Mouse (Mus musculus) midbrain, embryonic 11.5 days (tissue): ENCODE measurements around the gene Prkacb. TPM values are rescaled to one million over a fixed set of nuclear protein-coding genes. Genes with fewer than 3 reads are reported as not detected.
A peak's percentile ranks its signal among the peaks of the same experiment; 100 is the strongest.
"Not testable (repeated sequence)": the region's sequence is repeated elsewhere in the genome, so short reads cannot be mapped to it uniquely, and the experiment has no call there.

ENCODE experiments used
- ATAC-seq: fragments of 200-750 bp; cut with Nextera tagmentation; 2 replicates; pipeline ENCODE4 v1.8.0; 2017; ENCODE audit warnings: moderate TSS enrichment, moderate library complexity; ENCODE audit not compliant: low FRiP score
- DNase-seq: peaks from one replicate; pipeline ENCODE4 v3.0.0; 2015; ENCODE audit warnings: low spot score; ENCODE audit errors: missing footprints
- H3K27ac ChIP-seq: fragments of 300-500 bp; sonication (generic); 2 replicates; pipeline ENCODE4 v1.5.1; 2014; ENCODE audit warnings: low read depth, low read length
- H3K27me3 ChIP-seq: fragments of 300-500 bp; sonication (generic); 2 replicates; pipeline ENCODE4 v1.6.1; 2014; ENCODE audit warnings: mild to moderate bottlenecking, low read length, moderate library complexity, mixed read lengths; ENCODE audit not compliant: control insufficient read depth, insufficient read depth
- H3K36me3 ChIP-seq: fragments of 300-500 bp; sonication (generic); 2 replicates; pipeline ENCODE4 v1.6.1; 2014; ENCODE audit warnings: mild to moderate bottlenecking, low read length, moderate library complexity, mixed read lengths; ENCODE audit not compliant: control insufficient read depth, insufficient read depth
- H3K4me1 ChIP-seq: fragments of 300-500 bp; sonication (generic); 2 replicates; pipeline ENCODE4 v1.6.1; 2014; ENCODE audit warnings: low read length; ENCODE audit not compliant: control insufficient read depth, insufficient read depth
- H3K4me2 ChIP-seq: fragments of 300-500 bp; sonication (generic); 2 replicates; pipeline ENCODE4 v1.6.1; 2014; ENCODE audit warnings: mild to moderate bottlenecking, moderate library complexity
- H3K4me3 ChIP-seq: fragments of 300-500 bp; sonication (generic); 2 replicates; pipeline ENCODE4 v1.5.1; 2014; ENCODE audit warnings: low read depth, low read length
- H3K9ac ChIP-seq: fragments of 300-500 bp; sonication (generic); 2 replicates; pipeline ENCODE4 v1.6.1; 2014; ENCODE audit warnings: low read length
- H3K9me3 ChIP-seq: fragments of 300-500 bp; sonication (generic); 2 replicates; pipeline ENCODE4 v1.6.1; 2016; ENCODE audit warnings: low read length; ENCODE audit not compliant: control insufficient read depth
- WGBS: fragments of 180-500 bp; shearing (Covaris S2); extraction: QIAGEN DNeasy Blood & Tissue Kit; methylation state at CpG from one replicate; pipeline ENCODE4 v1.1.7; 2014; 5-methylcytosine and 5-hydroxymethylcytosine counted together
- polyA plus RNA-seq: library from polyadenylated mRNA; unstranded; fragments of >200 nt; fragmentation: Nextera tagmentation; extraction: Ambion mirVana; gene quantifications from 2 replicates; pipeline ENCODE4 v1.2.1, GENCODE M21; 2014

Prkacb gene
- polyA plus RNA-seq, 1 experiment from 2014 or later: 73.0 TPM

GRCm38 (mm10) chr3:146768921-146769320 is 43.9 kb downstream of the Prkacb start:
- H3K4me3 ChIP-seq: no peak overlapping the region
- WGBS: 82% methylated on average over 3 of the region's 3 CpGs
- DNase-seq (no peak), ATAC-seq (peak; percentile 58; the same call in 1 of the 2 replicates)
- no peaks in the 10 kb centered on the region for H3K9me3 ChIP-seq
- no peak overlapping the region for H3K27ac ChIP-seq
- H3K4me2 ChIP-seq: peak overlapping the region; percentile 18; the same call in 1 of the 2 replicates
- H3K36me3 ChIP-seq: no peaks in the 10 kb centered on the region
- no peaks in the 10 kb centered on the region for H3K27me3 ChIP-seq
- peaks cover 3% of the 10 kb centered on the region; the same call in 1 of the 2 replicates for H3K4me1 ChIP-seq
- no peak overlapping the region for H3K9ac ChIP-seq

- H3K4me2 ChIP-seq: no peak overlapping the region
- no peak overlapping the region for H3K4me3 ChIP-seq
- H3K27ac ChIP-seq: no peak overlapping the region
- no peaks in the 10 kb centered on the region for H3K27me3 ChIP-seq
- DNase-seq (no peak), ATAC-seq (no peak)
- H3K36me3 ChIP-seq: no peaks in the 10 kb centered on the region
- no peaks in the 10 kb centered on the region for H3K9me3 ChIP-seq
- WGBS: 95% methylated on average over 5 of the region's 5 CpGs
- H3K4me1 ChIP-seq: peaks cover 3% of the 10 kb centered on the region; the same call in 1 of the 2 replicates
- no peak overlapping the region for H3K9ac ChIP-seq
Measured at GRCm38 (mm10) chr3:146768360-146768759, 44.4 kb downstream of the Prkacb start.

GRCm38 (mm10) chr3:146766701-146767181 is 46.0 kb downstream of the Prkacb start:
- no peak for ATAC-seq

GRCm38 (mm10) chr3:146766071-146766605 is 46.7 kb downstream of the Prkacb start:
- Histone ChIP-seq H3K27me3 (no peaks in the 10 kb centered on the region), H3K9ac (no peak overlapping the region), H3K4me1 (peaks cover 3% of the 10 kb centered on the region; the same call in 1 of the 2 replicates), H3K36me3 (no peaks in the 10 kb centered on the region), H3K4me2 (no peak overlapping the region), H3K27ac (no peak overlapping the region), H3K9me3 (no peaks in the 10 kb centered on the region), H3K4me3 (no peak overlapping the region)
- ATAC-seq (no peak), DNase-seq (no peak)
- 92% methylated on average over 4 of the region's 4 CpGs for WGBS

More at GRCm38 (mm10) chr3:146766701-146767181, 46.0 kb downstream of the Prkacb start:
- H3K4me1 ChIP-seq: peaks cover 3% of the 10 kb centered on the region; the same call in 1 of the 2 replicates
- no peak overlapping the region for H3K4me3 ChIP-seq
- no peaks in the 10 kb centered on the region for H3K9me3 ChIP-seq
- 86% methylated on average over 8 of the region's 8 CpGs for WGBS
- no peak overlapping the region for H3K27ac ChIP-seq
- H3K36me3 ChIP-seq: no peaks in the 10 kb centered on the region
- H3K4me2 ChIP-seq: no peak overlapping the region
- no peak overlapping the region for H3K9ac ChIP-seq
- DNase-seq: no peak
- no peaks in the 10 kb centered on the region for H3K27me3 ChIP-seq

- peaks cover 3% of the 10 kb centered on the region; the same call in 1 of the 2 replicates for H3K4me1 ChIP-seq
- no peak overlapping the region for H3K4me3 ChIP-seq
- ATAC-seq (no peak), DNase-seq (no peak)
- no peak overlapping the region for H3K4me2 ChIP-seq
- no peaks in the 10 kb centered on the region for H3K9me3 ChIP-seq
- no peak overlapping the region for H3K9ac ChIP-seq
- H3K36me3 ChIP-seq: no peaks in the 10 kb centered on the region
- 90% methylated on average over 3 of the region's 3 CpGs for WGBS
- no peak overlapping the region for H3K27ac ChIP-seq
- H3K27me3 ChIP-seq: no peaks in the 10 kb centered on the region
Measured at GRCm38 (mm10) chr3:146764871-146765529, 47.8 kb downstream of the Prkacb start.

GRCm38 (mm10) chr3:146763054-146763453 is 49.7 kb downstream of the Prkacb start:
- not testable (repeated sequence) for H3K27ac ChIP-seq, H3K4me1 ChIP-seq, H3K4me2 ChIP-seq, DNase-seq, H3K9ac ChIP-seq, H3K36me3 ChIP-seq, H3K4me3 ChIP-seq, H3K27me3 ChIP-seq, H3K9me3 ChIP-seq, ATAC-seq
- 90% methylated on average over 2 of the region's 2 CpGs for WGBS

- Histone ChIP-seq H3K36me3 (no peaks in the 10 kb centered on the region), H3K4me1 (no peaks in the 10 kb centered on the region), H3K9ac (no peak overlapping the region), H3K4me3 (no peak overlapping the region), H3K27ac (no peak overlapping the region), H3K9me3 (no peaks in the 10 kb centered on the region), H3K4me2 (no peak overlapping the region), H3K27me3 (no peaks in the 10 kb centered on the region)
- ATAC-seq (no peak), DNase-seq (no peak)
- WGBS: 94% methylated on average over 9 of the region's 9 CpGs
Measured at GRCm38 (mm10) chr3:146761276-146761675, 51.5 kb downstream of the Prkacb start.

GRCm38 (mm10) chr3:146757970-146758960 is 54.5 kb downstream of the Prkacb start:
- Histone ChIP-seq H3K36me3 (no peaks in the 10 kb centered on the region), H3K4me3 (no peak overlapping the region), H3K27ac (no peak overlapping the region), H3K9me3 (no peaks in the 10 kb centered on the region), H3K9ac (no peak overlapping the region), H3K27me3 (no peaks in the 10 kb centered on the region), H3K4me2 (no peak overlapping the region), H3K4me1 (no peaks in the 10 kb centered on the region)
- ATAC-seq: no peak
- no peak for DNase-seq
- 86% methylated on average over 6 of the region's 6 CpGs for WGBS
